Mouse (Mus musculus) 3134 (cell line): ENCODE results near the gene Peli3.

Experiments used
- DNase-seq: peaks from one replicate; pipeline ENCODE4 v3.0.0-alpha.2; 2011; ENCODE audit warnings: low spot score; ENCODE audit not compliant: insufficient read length; ENCODE audit errors: extremely low read depth

Peli3 gene

GRCm38 (mm10) chr19:4915924-4916603 lies 26.9 kb downstream of the Peli3 start:
- DNase-seq = no peak

- no peak for DNase-seq
Measured at GRCm38 (mm10) chr19:4909376-4909775, 33.6 kb downstream of the Peli3 start.

GRCm38 (mm10) chr19:4908107-4908506 lies 34.8 kb downstream of the Peli3 start:
- no peak for DNase-seq

- DNase-seq = peak; percentile 58
Measured at GRCm38 (mm10) chr19:4905979-4906794, 36.7 kb downstream of the Peli3 start, which contains the start of gene Bbs1. Bbs1 (minus strand) TSS chr19:4906628.

- DNase-seq = no peak
Measured at GRCm38 (mm10) chr19:4899888-4900287, 43.0 kb downstream of the Peli3 start.

DNA sequence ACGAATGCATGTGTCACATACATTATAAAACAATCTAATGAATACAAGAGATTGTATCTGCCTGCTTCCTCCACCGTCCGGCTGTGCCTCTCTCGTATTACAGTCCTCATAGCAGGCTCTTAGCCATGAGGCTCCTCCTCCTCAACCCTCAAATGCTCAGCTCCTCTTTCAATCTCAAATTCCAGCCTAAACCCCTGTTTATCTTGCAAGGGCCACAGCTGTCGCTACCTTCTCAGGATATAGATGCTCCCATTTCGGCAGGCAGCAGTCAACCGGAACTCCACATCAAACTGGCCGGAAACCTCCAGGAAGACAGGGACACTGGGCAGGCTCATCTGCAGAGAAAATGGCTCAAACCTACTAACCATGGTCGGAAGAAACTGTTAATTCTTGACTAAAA lies 44.0 kb downstream of the Peli3 start:
- no peak for DNase-seq

DNA sequence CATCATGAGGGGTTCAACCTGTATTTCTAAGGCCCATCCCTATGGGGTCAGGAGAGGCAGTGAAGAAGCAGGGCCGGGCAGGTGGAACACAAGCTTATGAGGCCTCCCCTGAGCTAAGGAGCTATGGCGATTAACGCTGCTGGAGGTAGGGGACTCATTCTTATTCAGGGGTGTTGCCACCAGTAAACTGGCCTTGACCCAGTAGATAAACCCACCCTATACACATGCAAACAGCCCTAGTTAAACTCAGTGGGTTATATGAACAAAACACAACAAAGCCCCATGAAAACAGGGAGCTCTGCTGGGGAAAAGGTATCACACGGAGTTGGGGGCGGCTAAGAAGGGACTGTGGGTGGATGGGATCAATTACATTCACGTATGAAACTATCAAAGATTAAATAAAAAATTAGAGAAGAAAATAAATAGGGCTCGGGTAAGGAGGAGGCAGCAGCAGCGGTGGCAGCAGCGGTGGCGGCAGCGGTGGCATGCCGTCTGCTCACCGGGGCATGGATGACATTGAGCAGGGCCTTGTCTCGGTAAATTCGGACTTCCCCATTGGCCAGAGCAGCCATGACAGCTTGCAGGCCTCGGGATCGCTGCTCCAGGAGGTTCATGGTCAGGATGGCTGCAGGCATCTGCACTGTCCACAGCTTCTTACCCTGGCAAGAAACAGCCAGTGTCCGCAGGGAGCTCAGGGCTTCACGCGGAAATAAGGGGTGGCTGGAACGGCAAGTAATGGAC lies 46.0 kb downstream of the Peli3 start:
- no peak for DNase-seq

DNA sequence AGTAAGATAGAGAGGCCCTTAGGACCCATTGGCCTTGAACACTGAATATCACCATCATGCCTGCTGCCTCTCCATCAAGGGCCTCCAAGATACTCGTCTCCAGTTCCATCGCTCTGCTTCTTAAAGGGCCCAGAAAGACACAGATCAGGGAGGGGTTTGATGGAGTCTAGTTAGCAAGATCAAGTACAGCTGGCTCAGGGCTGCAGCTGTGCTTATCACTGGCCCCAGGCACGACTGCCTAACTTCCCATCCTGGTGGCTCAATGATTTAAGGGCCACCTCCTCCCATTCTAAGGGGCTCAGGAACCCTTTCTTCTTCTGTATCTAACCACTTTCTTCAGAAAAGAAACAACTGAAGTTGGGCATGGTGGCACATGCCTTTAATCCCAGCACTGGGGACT lies 51.1 kb downstream of the Peli3 start:
- DNase-seq = no peak

- no peak for DNase-seq
Measured at GRCm38 (mm10) chr19:4889791-4890190, 53.1 kb downstream of the Peli3 start.

- no peak for DNase-seq
Measured at GRCm38 (mm10) chr19:4883961-4884360, 59.0 kb downstream of the Peli3 start.
